Mouse (Mus musculus): ENCODE data around the gene Erlec1.

- TF ChIP-seq CTCF (IDR thresholded peaks at IDR 0.05; ENCODE audit: low read depth, low read length), result no peak
- no peak for TF ChIP-seq POLR2A (IDR thresholded peaks at IDR 0.05; ENCODE audit: borderline replicate concordance, low read depth, low read length)
Observed at GRCm38 (mm10) chr11:30985237-30985636, 31.1 kb upstream of the Erlec1 start.

Data from bone marrow macrophage, adult 2 months (primary cell).